Mouse (Mus musculus): ENCODE results near the gene Defa20. TPM values are rescaled to one million over a fixed set of nuclear protein-coding genes. Genes with fewer than 3 reads are reported as not detected.
"Not testable (repeated sequence)": the region's sequence is repeated elsewhere in the genome, so short reads cannot be mapped to it uniquely, and the experiment has no call there.

Defa20 gene
- total RNA-seq (2021): not detected

DNA sequence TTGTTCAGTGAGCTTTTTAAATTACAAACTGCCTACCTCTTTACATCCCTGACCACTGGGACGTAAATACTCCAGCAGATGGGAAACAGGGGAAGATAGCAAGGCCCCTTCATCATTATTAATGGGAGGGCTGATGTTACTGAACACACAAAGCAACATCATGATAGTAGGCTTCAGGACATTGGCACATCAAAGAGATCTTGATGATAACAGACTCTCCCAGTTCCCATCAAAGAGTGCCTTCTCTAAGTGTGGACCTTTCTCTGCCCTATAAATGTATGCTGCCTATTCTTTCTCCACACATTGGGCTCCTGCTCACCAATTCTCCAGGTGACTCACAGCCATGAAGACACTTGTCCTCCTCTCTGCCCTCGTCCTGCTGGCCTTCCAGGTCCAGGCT lies at the start of gene Defa20:
Defa20 (plus strand) TSS at position 301 of the 400 bp plus-strand sequence.
- intact Hi-C loops (cut with DNase I); DNase-seq: not testable (repeated sequence)

DNA sequence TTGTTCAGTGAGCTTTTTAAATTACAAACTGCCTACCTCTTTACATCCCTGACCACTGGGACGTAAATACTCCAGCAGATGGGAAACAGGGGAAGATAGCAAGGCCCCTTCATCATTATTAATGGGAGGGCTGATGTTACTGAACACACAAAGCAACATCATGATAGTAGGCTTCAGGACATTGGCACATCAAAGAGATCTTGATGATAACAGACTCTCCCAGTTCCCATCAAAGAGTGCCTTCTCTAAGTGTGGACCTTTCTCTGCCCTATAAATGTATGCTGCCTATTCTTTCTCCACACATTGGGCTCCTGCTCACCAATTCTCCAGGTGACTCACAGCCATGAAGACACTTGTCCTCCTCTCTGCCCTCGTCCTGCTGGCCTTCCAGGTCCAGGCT lies 19.7 kb downstream of the Defa20 start, which contains the start of gene Defa32:
Defa32 (plus strand) TSS at position 301 of the 400 bp plus-strand sequence.
- intact Hi-C loops (cut with DNase I); DNase-seq: not testable (repeated sequence)

Other genes with a start within 250 kb of the Defa20 start
- not detected for gene Defa27, start 193.7 kb upstream of the Defa20 start, total RNA-seq (2021)
- not detected for gene Defa29, start 182.2 kb upstream of the Defa20 start, total RNA-seq (2021)
- not detected for gene Defa2, start 130.7 kb upstream of the Defa20 start, total RNA-seq (2021)
- gene Defa33, start 117.4 kb upstream of the Defa20 start, total RNA-seq (2021): not detected
- gene Defa36, start 81.8 kb upstream of the Defa20 start, total RNA-seq (2021): not detected
- not detected for gene Gm7849, start 52.7 kb upstream of the Defa20 start, total RNA-seq (2021)
- gene Defa32, start 19.8 kb downstream of the Defa20 start, total RNA-seq (2021): not detected
- gene Defa37, start 56.1 kb downstream of the Defa20 start, total RNA-seq (2021): not detected
- not detected for gene Defa28, start 73.7 kb downstream of the Defa20 start, total RNA-seq (2021)
- not detected for gene Gm7861, start 85.2 kb downstream of the Defa20 start, total RNA-seq (2021)
- gene Defa26, start 108.9 kb downstream of the Defa20 start, total RNA-seq (2021): not detected
- not detected for gene Defa17, start 146.5 kb downstream of the Defa20 start, total RNA-seq (2021)
- not detected for gene Defa34, start 156.5 kb downstream of the Defa20 start, total RNA-seq (2021)
- not detected for gene AY761184, start 194.4 kb downstream of the Defa20 start, total RNA-seq (2021)
- not detected for gene Defa24, start 225.2 kb downstream of the Defa20 start, total RNA-seq (2021)

All from heart, postnatal 10 days (tissue).